Mouse (Mus musculus) cerebellum, postnatal 4 days (tissue): ENCODE data around the gene Gm13287.
A peak's percentile ranks its signal among the peaks of the same experiment; 100 is the strongest.
"Not testable (repeated sequence)": the region's sequence is repeated elsewhere in the genome, so short reads cannot be mapped to it uniquely, and the experiment has no call there.

Experiments
- DNase-seq, 2 experiments: peaks; one replicate each; pipeline ENCODE4 v3.0.0; 2022; ENCODE audit warnings: low spot score in 2 of 2, mixed read lengths in 1 of 2

The Gm13287 gene

GRCm38 (mm10) chr4:88797097-88797496 is 6.0 kb upstream of the Gm13287 start, which contains the start of gene Gm13279:
Gm13279 (plus strand) TSS chr4:88797397.
- DNase-seq: not testable (repeated sequence)

DNA sequence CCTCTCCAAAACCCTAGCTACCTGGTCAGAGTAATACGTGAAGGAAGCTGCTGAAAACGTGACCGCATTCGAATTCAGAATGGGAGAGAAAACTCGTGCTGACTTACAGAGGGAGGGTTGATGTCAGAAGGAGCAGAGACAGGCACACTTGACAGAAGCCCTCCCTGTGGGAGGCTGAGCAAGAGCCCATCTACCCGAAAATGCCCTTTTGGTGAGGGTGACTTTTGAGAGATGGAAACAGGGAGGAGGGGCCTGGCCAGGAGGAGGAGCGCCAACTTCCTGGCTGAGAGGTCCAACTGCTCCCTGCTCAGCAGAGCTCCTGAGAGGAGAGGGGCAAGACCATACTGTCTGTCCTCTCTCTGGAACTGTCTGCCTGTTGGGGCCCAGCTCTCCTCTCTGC is 3.7 kb upstream of the Gm13287 start, which contains the start of gene Gm13285:
TSS of gene Gm13285 (plus strand) at position 301 of the 400 bp plus-strand sequence.
- not testable (repeated sequence) for DNase-seq

- DNase-seq: not testable (repeated sequence)
Observed at GRCm38 (mm10) chr4:88805231-88805630, 2.2 kb downstream of the Gm13287 start, which contains the start of gene Gm13288. Gm13288 (plus strand) TSS chr4:88805531.

DNA sequence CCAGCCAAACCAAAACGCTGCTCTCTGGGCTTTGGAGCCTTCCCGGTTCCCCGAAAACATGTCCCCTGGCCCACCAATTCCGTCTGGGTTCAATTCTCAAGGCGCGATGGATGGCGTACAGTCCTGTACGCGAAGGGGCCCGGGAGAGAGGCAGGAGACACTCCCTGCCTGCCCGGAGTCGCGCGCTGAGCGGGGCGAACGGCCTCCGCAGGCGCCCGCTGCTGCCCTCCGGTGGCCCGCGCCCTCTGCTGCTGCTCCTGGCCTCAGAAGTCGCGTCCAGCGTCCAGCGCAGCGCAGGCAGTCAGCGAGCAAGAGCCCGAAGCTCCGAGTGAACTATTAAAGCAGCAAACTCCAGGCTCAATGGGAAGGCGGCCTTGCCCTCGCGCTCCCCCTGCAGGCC is 2.7 kb downstream of the Gm13287 start:
- peak in 1 of 2 experiments; percentile 7 for DNase-seq

- DNase-seq: no peak
Observed at GRCm38 (mm10) chr4:88815928-88816327, 12.9 kb downstream of the Gm13287 start, which contains the start of gene Ifna7. Ifna7 (plus strand) TSS chr4:88816228.

DNA sequence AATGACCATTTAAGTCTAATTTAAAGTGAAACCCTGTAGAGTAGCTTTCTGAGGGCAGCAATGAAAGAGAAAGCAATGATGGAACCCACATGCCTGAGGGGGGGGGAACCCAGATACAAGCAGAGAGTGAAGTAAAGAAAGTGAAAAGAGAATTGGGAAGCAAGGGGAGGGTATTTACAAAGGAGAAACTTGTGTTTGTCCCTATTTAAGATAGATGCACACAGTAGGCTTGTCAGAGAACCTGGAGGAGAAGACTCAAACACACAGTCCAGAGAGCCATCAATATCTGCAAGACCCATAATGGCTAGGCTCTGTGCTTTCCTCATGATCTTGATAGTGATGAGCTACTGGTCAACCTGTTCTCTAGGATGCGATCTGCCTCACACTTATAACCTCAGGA is 16.6 kb downstream of the Gm13287 start, which contains the start of gene Ifna11:
TSS of gene Ifna11 (plus strand) at position 301 of the 400 bp plus-strand sequence.
- DNase-seq: no peak

- DNase-seq: peak in 1 of 2 experiments; percentile 8
Observed at GRCm38 (mm10) chr4:88822995-88823394, 19.9 kb downstream of the Gm13287 start.

DNA sequence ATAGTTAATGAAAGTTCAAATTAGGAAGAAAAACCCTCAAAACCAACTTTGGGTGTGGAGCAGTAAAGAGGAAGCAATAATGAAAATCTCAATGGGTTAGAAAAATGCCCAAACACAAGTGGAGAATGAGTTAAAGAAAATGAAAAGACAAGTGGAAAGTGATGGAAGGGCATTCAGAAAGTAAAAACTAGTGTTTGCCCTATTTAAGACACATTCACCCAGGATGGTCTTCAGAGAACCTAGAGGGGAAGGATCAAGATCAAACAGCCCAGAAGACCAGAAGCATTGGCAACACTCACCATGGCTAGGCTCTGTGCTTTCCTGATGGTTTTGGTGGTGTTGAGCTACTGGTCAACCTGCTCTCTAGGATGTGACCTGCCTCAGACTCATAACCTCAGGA is 24.1 kb downstream of the Gm13287 start, which contains the start of gene Ifna6:
TSS of gene Ifna6 (plus strand) at position 301 of the 400 bp plus-strand sequence.
- DNase-seq: not testable (repeated sequence)

DNA sequence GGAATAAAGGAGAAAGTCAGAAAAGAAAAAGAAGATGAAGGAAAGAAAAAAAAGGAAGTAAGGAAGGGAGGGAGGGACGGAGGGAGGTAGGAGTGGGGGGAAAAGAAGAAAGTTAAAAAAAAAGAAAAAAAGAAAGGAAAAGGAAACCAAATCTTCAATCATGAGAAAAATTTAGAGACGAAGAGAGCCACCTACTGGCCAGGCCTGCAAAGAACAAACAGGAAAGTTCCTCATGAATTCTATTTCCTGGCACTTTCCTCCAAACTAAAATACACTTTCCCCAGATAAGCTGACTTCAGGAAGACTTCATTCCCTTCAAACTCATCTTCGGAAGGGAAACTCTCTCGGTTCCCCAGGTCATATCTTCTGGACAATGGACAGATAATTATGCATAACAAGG is 27.5 kb downstream of the Gm13287 start:
- DNase-seq: peak in 1 of 2 experiments; percentile 17

GRCm38 (mm10) chr4:88835225-88835624 is 32.2 kb downstream of the Gm13287 start, which contains the start of gene Ifna5:
Ifna5 (plus strand) TSS chr4:88835525.
- not testable (repeated sequence) for DNase-seq

DNA sequence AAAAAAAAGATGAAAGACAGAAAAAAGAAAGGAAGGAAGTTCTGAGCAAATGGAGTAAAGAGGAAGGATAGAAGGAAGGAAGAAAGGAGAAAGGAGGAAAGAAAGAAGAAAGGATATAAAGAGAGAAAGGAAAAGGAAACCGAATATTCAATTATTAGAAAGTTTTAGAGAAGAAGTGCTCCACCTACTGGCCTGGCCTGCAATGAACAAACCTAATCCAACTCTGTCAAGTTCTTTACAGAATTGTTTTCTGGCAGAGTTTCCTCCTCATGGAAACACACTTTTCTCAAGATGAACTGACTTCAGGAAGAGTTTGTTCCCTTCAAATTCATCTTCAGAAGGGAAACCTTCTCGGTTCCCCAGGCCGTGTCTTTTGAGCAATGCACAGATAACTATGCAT is 35.8 kb downstream of the Gm13287 start:
- DNase-seq: no peak

GRCm38 (mm10) chr4:88840058-88840457 is 37.0 kb downstream of the Gm13287 start:
- no peak for DNase-seq

- DNase-seq: no peak
Observed at GRCm38 (mm10) chr4:88841438-88841911, 38.4 kb downstream of the Gm13287 start, which contains the start of gene Ifna4. Ifna4 (plus strand) TSS chr4:88841861.

GRCm38 (mm10) chr4:88845334-88845733 is 42.3 kb downstream of the Gm13287 start:
- DNase-seq: no peak

- DNase-seq: no peak
Observed at GRCm38 (mm10) chr4:88849698-88850097, 46.6 kb downstream of the Gm13287 start, which contains the start of gene Ifna1. Ifna1 (plus strand) TSS chr4:88850087.

GRCm38 (mm10) chr4:88851026-88851763 is 48.1 kb downstream of the Gm13287 start:
- DNase-seq: no peak
